8 mouse cellular contexts compared by ENCODE assay signal in genomic region chr11:121354091-121354707, GRCm38 (mm10). TPM values are rescaled to one million over a fixed set of nuclear protein-coding genes. Genes with fewer than 3 reads are reported as not detected.
A peak's percentile ranks its signal among the peaks of the same experiment; 100 is the strongest.
DNase-seq lines count a peak whose midpoint lies in the region; ATAC-seq lines count a peak whose summit lies in the region.

TSS of gene Wdr45b (minus strand) at chr11:121354445.

- DNase-seq in adrenal gland, adult (ENCODE audit: inconsistent age in 2 of 2, low spot score in 1 of 2): peak; percentile 98 to 99
- DNase-seq in embryo, embryonic 10.5 days (ENCODE audit: low spot score): peak; percentile 96
- DNase-seq in gastrocnemius, postnatal 14 days: peak; percentile 96
- DNase-seq in left cerebral cortex, postnatal 10 days (ENCODE audit: extremely low spot score in 1 of 2, low spot score in 2 of 2): peak; percentile 97 to 99
- DNase-seq in right cerebral cortex, postnatal 25 days: peak; percentile 98
- peak; percentile 96 to 99 for DNase-seq in urinary bladder, postnatal 4 days (ENCODE audit: low spot score in 2 of 2)

- peak; percentile 87 for ATAC-seq in inflammation-experienced regulatory T-cells, adult 6 months
- ATAC-seq in megakaryocyte-erythroid progenitor cell, adult 5-6 weeks (replicated peaks; ENCODE audit: low FRiP score, low TSS enrichment, poor library complexity, severe bottlenecking): peak; percentile 94

- intact Hi-C loops in gastrocnemius, postnatal 14 days (cut with DNase I; ENCODE audit: low total_unique reads): no loop called here
- intact Hi-C loops in left cerebral cortex, postnatal 10 days (cut with DNase I): no loop called here

RNA-seq across cellular contexts. Expression of gene Wdr45b, which starts in this region (rescaled TPM):
- total RNA-seq in gastrocnemius, postnatal 14 days (2021): 10 to 100 TPM; 26.1 to 31.5 TPM
- polyA plus RNA-seq in inflammation-experienced regulatory T-cells, adult 6 months (2017; shearing (Covaris generic)): 10 to 100 TPM; 25.9 to 27.2 (median 26.9) TPM
- total RNA-seq in left cerebral cortex, postnatal 10 days (2021): 10 to 100 TPM; 54.0 to 60.0 TPM
- 34.6 and 37.4 TPM in 2 replicates for total RNA-seq in megakaryocyte-erythroid progenitor cell, adult 5-6 weeks (2014; fragmentation: Nextera tagmentation)
- total RNA-seq in megakaryocyte-erythroid progenitor cell, adult 5-6 weeks (2017): 33.6 and 41.1 TPM in 2 replicates

Comparison
In these comparisons a context has a peak if more than half of its experiments do, and no peak if none do; other contexts are left out.
1. Peak in every context shown above with its lines: DNase-seq and ATAC-seq.